Mouse (Mus musculus) forebrain, embryonic 15.5 days (tissue): ENCODE measurements around the gene Gucy1b1. TPM values are rescaled to one million over a fixed set of nuclear protein-coding genes. Genes with fewer than 3 reads are reported as not detected.

Source experiments
- ATAC-seq: fragments of 200-750 bp; cut with Nextera tagmentation; replicated peaks from 2 replicates; pipeline ENCODE4 v1.8.0; 2017; ENCODE audit warnings: mild to moderate bottlenecking, moderate TSS enrichment, moderate library complexity
- H3K27ac ChIP-seq: fragments of 300-500 bp; sonication (generic); replicated peaks from 2 replicates; pipeline ENCODE4 v1.5.1; 2015; ENCODE audit warnings: mild to moderate bottlenecking, inconsistent platforms
- H3K27me3 ChIP-seq: fragments of 300-500 bp; sonication (generic); 2 replicates; pipeline ENCODE4 v1.6.1; 2015; ENCODE audit warnings: inconsistent platforms
- H3K36me3 ChIP-seq: fragments of 300-500 bp; sonication (generic); 2 replicates; pipeline ENCODE4 v1.6.1; 2015; ENCODE audit warnings: mild to moderate bottlenecking, inconsistent platforms
- H3K4me1 ChIP-seq: fragments of 300-500 bp; sonication (generic); 2 replicates; pipeline ENCODE4 v1.6.1; 2015; ENCODE audit warnings: inconsistent platforms
- H3K4me2 ChIP-seq: fragments of 300-500 bp; sonication (generic); replicated peaks from 2 replicates; pipeline ENCODE4 v1.6.1; 2015; ENCODE audit warnings: mild to moderate bottlenecking, inconsistent platforms
- H3K4me3 ChIP-seq: fragments of 300-500 bp; sonication (generic); 2 replicates; pipeline ENCODE4 v1.5.1; 2015; ENCODE audit warnings: mild to moderate bottlenecking, inconsistent platforms
- H3K9ac ChIP-seq: fragments of 300-500 bp; sonication (generic); replicated peaks from 2 replicates; pipeline ENCODE4 v1.6.1; 2015; ENCODE audit warnings: mild to moderate bottlenecking, inconsistent platforms
- H3K9me3 ChIP-seq: fragments of 300-500 bp; sonication (generic); 2 replicates; pipeline ENCODE4 v1.6.1; 2016; ENCODE audit warnings: inconsistent platforms
- WGBS: fragments of 180-500 bp; shearing (Covaris S2); methylation state at CpG from one replicate; pipeline ENCODE4 v1.1.7; 2015; ENCODE audit warnings: mixed read lengths; 5-methylcytosine and 5-hydroxymethylcytosine counted together
- microRNA-seq: library from miRNA; unstranded; fragments of <30 nt; microRNA quantifications from one replicate; pipeline ENCODE4, GENCODE M21; 2016
- polyA plus RNA-seq: library from polyadenylated mRNA; unstranded; fragments of >200 nt; fragmentation: Nextera tagmentation; extraction: Ambion mirVana; gene quantifications from 2 replicates; pipeline ENCODE4 v1.2.1, GENCODE M21; 2015

Gucy1b1 gene
- polyA plus RNA-seq, 1 experiment from 2014 or later = 60.4 TPM

GRCm38 (mm10) chr3:81983120-81983895, 91.2 kb downstream of the Gucy1b1 start:
- Histone ChIP-seq H3K9ac (no peak overlapping the region), H3K27ac (no peak overlapping the region), H3K27me3 (no peaks in the 10 kb centered on the region), H3K4me3 (no peak overlapping the region), H3K4me1 (no peaks in the 10 kb centered on the region), H3K36me3 (no peaks in the 10 kb centered on the region), H3K9me3 (no peaks in the 10 kb centered on the region), H3K4me2 (no peak overlapping the region)
- no peak for ATAC-seq
- 75% methylated on average over 8 of the region's 8 CpGs for WGBS

Small RNA genes lying within 50 kb of the gene (microRNA-seq; reads per million reads assigned to microRNA genes)
- gene Mir7010 = not detected

Other genes starting within 250 kb of the Gucy1b1 start
- 8.3 and 8.7 TPM in 2 replicates for gene Ctso, start 142.1 kb downstream of the Gucy1b1 start, polyA plus RNA-seq
- gene Tdo2, start 98.5 kb downstream of the Gucy1b1 start, polyA plus RNA-seq = 1.2 and 2.0 TPM in 2 replicates
- not detected in 2 replicates for gene Asic5, start 92.4 kb downstream of the Gucy1b1 start, polyA plus RNA-seq
- gene Gucy1a1, start 71.1 kb upstream of the Gucy1b1 start, polyA plus RNA-seq = 42.4 and 51.8 TPM in 2 replicates